Mouse (Mus musculus): ENCODE measurements around the gene Tm9sf4. TPM values are rescaled to one million over a fixed set of nuclear protein-coding genes. Genes with fewer than 3 reads are reported as not detected.

Tm9sf4 gene
- polyA plus RNA-seq, 1 experiment = 78.6 TPM

DNA sequence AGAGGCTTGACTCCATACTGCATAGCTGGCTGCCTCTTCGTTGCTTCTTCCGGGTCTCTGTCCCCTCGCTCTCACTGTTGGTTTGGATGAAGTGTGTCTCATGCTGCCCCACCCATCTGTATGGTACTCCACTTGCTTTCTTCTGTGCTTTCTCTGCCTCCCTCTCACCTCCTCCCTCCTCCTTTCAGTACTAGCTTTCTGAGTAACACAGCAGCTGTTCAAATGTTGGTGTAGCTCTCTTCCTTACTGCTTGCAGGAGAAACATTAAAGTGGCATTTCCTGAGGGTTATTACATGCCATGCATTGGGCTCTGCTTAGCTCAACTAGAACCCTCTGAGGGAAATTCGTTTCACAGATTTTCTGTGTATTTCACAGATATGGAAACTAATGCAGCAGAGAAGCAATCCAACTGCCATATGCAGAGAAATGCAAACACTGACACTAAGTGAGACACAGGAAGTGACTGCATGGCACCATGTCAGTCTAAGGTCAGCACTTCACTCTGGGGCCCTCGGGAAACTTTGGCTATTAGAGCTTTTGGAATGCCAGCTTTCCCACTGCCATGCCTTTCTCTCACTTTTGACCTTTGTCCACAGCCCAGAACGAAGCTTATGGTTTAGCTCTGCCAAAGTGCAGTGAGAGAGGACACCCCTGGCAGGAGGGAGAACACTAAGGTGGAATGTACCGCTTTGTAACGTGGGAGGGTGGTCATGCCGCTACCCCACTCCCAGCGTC, 18.2 kb downstream of the Tm9sf4 start:
- no peak overlapping the region for H3K27ac ChIP-seq (ENCODE audit: insufficient read depth, low read length)
- 75% methylated on average over 10 of the region's 10 CpGs for WGBS
- H3K27me3 ChIP-seq (ENCODE audit: control insufficient read depth, insufficient read depth, low read length) = no peaks in the 10 kb centered on the region
- H3K4me3 ChIP-seq (replicated peaks; ENCODE audit: insufficient read depth, low read depth, low read length) = no peak overlapping the region
- no peaks in the 10 kb centered on the region; the same call in 1 of the 2 replicates for H3K4me1 ChIP-seq (ENCODE audit: control insufficient read depth, insufficient read depth, low read length)
- TF ChIP-seq POLR2A (IDR thresholded peaks at IDR 0.05; ENCODE audit: borderline replicate concordance, insufficient read depth, low read length) = no peak
- TF ChIP-seq CTCF (IDR thresholded peaks at IDR 0.05; ENCODE audit: borderline replicate concordance, insufficient read depth, low read depth, low read length) = no peak
- DNase-seq = no peak

DNA sequence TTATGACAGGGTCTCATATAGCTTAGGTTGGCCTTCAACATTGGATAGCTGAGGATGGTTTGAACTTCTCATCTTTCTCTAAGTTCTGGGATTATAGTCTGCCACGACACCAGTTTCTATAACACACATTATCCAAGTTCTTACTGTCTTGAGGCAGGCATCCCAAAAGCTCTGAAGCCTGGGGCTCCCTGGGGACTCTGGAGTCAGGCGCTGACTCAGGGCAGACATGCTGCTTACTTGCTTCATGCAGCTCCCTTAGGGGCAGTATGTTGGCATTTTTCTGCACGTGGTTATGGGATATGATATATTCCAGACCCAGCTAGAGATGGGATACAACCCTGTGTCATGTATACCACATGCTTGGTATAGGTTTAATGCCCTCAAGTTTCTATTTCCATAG, 18.9 kb downstream of the Tm9sf4 start:
- Histone ChIP-seq H3K4me3 (replicated peaks; ENCODE audit: insufficient read depth, low read depth, low read length) (no peak overlapping the region), H3K4me1 (ENCODE audit: control insufficient read depth, insufficient read depth, low read length) (no peaks in the 10 kb centered on the region; the same call in 1 of the 2 replicates)
- WGBS = 66% methylated on average over 3 of the region's 3 CpGs

GRCm38 (mm10) chr2:153186176-153186591, 25.1 kb downstream of the Tm9sf4 start:
- 7% methylated on average over 2 of the region's 2 CpGs for WGBS

More for the DNA sequence above, 18.9 kb downstream of the Tm9sf4 start:
- no peak for DNase-seq
- TF ChIP-seq CTCF (IDR thresholded peaks at IDR 0.05; ENCODE audit: borderline replicate concordance, insufficient read depth, low read depth, low read length) = no peak
- TF ChIP-seq POLR2A (IDR thresholded peaks at IDR 0.05; ENCODE audit: borderline replicate concordance, insufficient read depth, low read length) = no peak
- Histone ChIP-seq H3K27ac (ENCODE audit: insufficient read depth, low read length) (no peak overlapping the region), H3K27me3 (ENCODE audit: control insufficient read depth, insufficient read depth, low read length) (no peaks in the 10 kb centered on the region)

DNA sequence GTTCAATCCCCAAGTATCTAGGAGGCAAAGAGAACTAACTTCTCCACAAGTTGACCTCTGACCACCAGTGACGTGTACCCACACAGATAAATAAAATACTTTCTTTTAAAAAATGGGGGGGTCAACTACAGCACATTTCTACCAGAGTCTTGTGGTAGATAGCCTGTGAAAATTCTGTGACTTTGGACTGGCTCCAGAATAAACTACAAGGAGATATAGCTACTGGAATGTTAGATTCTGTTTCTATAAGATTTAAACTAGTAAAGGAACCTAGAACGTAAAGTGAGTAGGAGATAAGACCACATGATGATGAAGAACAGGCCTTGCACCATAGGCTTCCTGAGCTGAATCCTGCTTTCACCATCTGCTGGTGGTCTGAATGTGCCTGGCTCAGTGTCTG, 26.7 kb downstream of the Tm9sf4 start:
- no peak for TF ChIP-seq CTCF (IDR thresholded peaks at IDR 0.05; ENCODE audit: borderline replicate concordance, insufficient read depth, low read depth, low read length)
- TF ChIP-seq POLR2A (IDR thresholded peaks at IDR 0.05; ENCODE audit: borderline replicate concordance, insufficient read depth, low read length) = no peak
- Histone ChIP-seq H3K27ac (ENCODE audit: insufficient read depth, low read length) (no peak overlapping the region), H3K4me1 (ENCODE audit: control insufficient read depth, insufficient read depth, low read length) (no peaks in the 10 kb centered on the region), H3K27me3 (ENCODE audit: control insufficient read depth, insufficient read depth, low read length) (no peaks in the 10 kb centered on the region), H3K4me3 (replicated peaks; ENCODE audit: insufficient read depth, low read depth, low read length) (no peak overlapping the region)
- no peak for DNase-seq
- WGBS = 92% methylated on average over 2 of the region's 2 CpGs

More at GRCm38 (mm10) chr2:153186176-153186591, 25.1 kb downstream of the Tm9sf4 start:
- no peak overlapping the region for H3K27ac ChIP-seq (ENCODE audit: insufficient read depth, low read length)
- H3K27me3 ChIP-seq (ENCODE audit: control insufficient read depth, insufficient read depth, low read length) = no peaks in the 10 kb centered on the region
- TF ChIP-seq POLR2A (IDR thresholded peaks at IDR 0.05; ENCODE audit: borderline replicate concordance, insufficient read depth, low read length) (no peak), CTCF (IDR thresholded peaks at IDR 0.05; ENCODE audit: borderline replicate concordance, insufficient read depth, low read depth, low read length) (no peak)
- DNase-seq = no peak
- no peaks in the 10 kb centered on the region for H3K4me1 ChIP-seq (ENCODE audit: control insufficient read depth, insufficient read depth, low read length)
- no peak overlapping the region for H3K4me3 ChIP-seq (replicated peaks; ENCODE audit: insufficient read depth, low read depth, low read length)

DNA sequence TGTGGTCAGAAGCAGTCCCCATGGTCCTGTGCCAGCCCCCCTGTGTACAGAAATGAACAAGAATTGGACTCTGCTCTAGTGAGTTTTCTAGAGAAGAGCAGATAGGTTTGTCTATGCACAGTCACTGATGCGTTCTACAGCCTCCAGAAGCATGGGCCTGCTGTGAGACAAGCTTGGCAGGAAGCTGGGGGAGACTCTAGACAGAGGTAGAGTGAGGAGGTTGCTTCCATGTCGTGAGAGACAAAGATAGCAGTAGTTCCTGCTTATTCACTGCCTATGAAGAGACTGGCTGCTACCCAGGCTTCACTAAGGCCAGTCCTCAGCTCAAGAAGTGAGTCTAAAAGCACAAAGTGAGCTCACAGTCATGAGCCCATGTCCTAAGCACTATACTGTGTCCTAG, 30.1 kb downstream of the Tm9sf4 start:
- H3K27ac ChIP-seq (ENCODE audit: insufficient read depth, low read length) = no peak overlapping the region

DNA sequence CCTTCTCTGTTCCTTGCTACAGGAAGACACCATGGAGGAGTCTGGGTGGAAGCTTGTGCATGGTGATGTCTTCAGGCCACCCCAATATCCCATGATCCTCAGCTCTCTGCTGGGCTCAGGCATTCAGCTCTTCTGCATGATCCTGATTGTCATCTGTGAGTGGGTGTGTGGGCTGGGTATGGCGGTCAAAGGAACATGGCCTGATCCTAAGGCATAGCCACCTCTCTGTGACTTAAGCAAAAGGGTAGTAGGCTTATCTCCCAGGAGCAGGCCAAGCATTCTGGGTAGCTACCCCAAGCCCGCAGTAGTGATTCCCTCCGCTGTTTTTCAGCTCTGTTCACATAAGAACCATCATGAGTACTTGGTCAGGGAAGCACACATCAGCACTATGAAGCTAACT, 33.2 kb downstream of the Tm9sf4 start:
- Histone ChIP-seq H3K4me3 (replicated peaks; ENCODE audit: insufficient read depth, low read depth, low read length) (no peak overlapping the region), H3K27ac (ENCODE audit: insufficient read depth, low read length) (no peak overlapping the region), H3K27me3 (ENCODE audit: control insufficient read depth, insufficient read depth, low read length) (no peaks in the 10 kb centered on the region), H3K4me1 (ENCODE audit: control insufficient read depth, insufficient read depth, low read length) (no peaks in the 10 kb centered on the region)
- DNase-seq = no peak
- WGBS = 96% methylated on average over 3 of the region's 3 CpGs
- TF ChIP-seq POLR2A (IDR thresholded peaks at IDR 0.05; ENCODE audit: borderline replicate concordance, insufficient read depth, low read length) (no peak), CTCF (IDR thresholded peaks at IDR 0.05; ENCODE audit: borderline replicate concordance, insufficient read depth, low read depth, low read length) (no peak)

More for the DNA sequence above, 30.1 kb downstream of the Tm9sf4 start:
- no peak for DNase-seq
- no peak for TF ChIP-seq POLR2A (IDR thresholded peaks at IDR 0.05; ENCODE audit: borderline replicate concordance, insufficient read depth, low read length)
- Histone ChIP-seq H3K27me3 (ENCODE audit: control insufficient read depth, insufficient read depth, low read length) (no peaks in the 10 kb centered on the region), H3K4me1 (ENCODE audit: control insufficient read depth, insufficient read depth, low read length) (no peaks in the 10 kb centered on the region), H3K4me3 (replicated peaks; ENCODE audit: insufficient read depth, low read depth, low read length) (no peak overlapping the region)
- WGBS = 73% methylated on average over 2 of the region's 2 CpGs

DNA sequence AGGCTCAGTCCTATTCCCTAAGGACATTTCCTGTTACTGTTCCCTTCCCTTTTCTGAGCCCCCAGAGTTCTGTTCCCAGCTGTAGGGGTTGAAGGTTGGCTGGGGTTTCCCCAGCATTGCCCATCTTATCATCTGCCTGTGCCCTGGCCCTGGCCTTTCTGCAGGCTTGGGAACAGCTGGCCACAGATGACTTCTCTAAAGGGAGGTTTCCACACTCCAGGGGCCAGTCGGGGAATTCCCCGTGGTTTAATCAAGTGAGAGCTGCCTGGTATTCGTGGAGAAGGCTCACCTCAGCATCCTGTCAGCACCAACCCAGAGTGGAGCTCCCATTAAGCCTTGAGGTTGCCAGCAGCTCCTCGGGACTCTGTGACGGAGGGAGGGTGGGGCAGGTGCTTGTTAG, 37.4 kb downstream of the Tm9sf4 start:
- Histone ChIP-seq H3K4me1 (ENCODE audit: control insufficient read depth, insufficient read depth, low read length) (no peaks in the 10 kb centered on the region), H3K4me3 (replicated peaks; ENCODE audit: insufficient read depth, low read depth, low read length) (no peak overlapping the region), H3K27me3 (ENCODE audit: control insufficient read depth, insufficient read depth, low read length) (no peaks in the 10 kb centered on the region), H3K27ac (ENCODE audit: insufficient read depth, low read length) (no peak overlapping the region)
- WGBS = 83% methylated on average over 5 of the region's 5 CpGs
- no peak for TF ChIP-seq CTCF (IDR thresholded peaks at IDR 0.05; ENCODE audit: borderline replicate concordance, insufficient read depth, low read depth, low read length)
- no peak for TF ChIP-seq POLR2A (IDR thresholded peaks at IDR 0.05; ENCODE audit: borderline replicate concordance, insufficient read depth, low read length)
- DNase-seq = no peak

GRCm38 (mm10) chr2:153199114-153199513, 38.0 kb downstream of the Tm9sf4 start:
- 92% methylated on average over 2 of the region's 2 CpGs for WGBS
- H3K27ac ChIP-seq (ENCODE audit: insufficient read depth, low read length) = no peak overlapping the region

More at GRCm38 (mm10) chr2:153199114-153199513, 38.0 kb downstream of the Tm9sf4 start:
- H3K4me1 ChIP-seq (ENCODE audit: control insufficient read depth, insufficient read depth, low read length) = no peaks in the 10 kb centered on the region
- H3K4me3 ChIP-seq (replicated peaks; ENCODE audit: insufficient read depth, low read depth, low read length) = no peak overlapping the region
- DNase-seq = no peak
- no peaks in the 10 kb centered on the region for H3K27me3 ChIP-seq (ENCODE audit: control insufficient read depth, insufficient read depth, low read length)
- TF ChIP-seq CTCF (IDR thresholded peaks at IDR 0.05; ENCODE audit: borderline replicate concordance, insufficient read depth, low read depth, low read length) (no peak), POLR2A (IDR thresholded peaks at IDR 0.05; ENCODE audit: borderline replicate concordance, insufficient read depth, low read length) (no peak)

Data from cerebellum, adult 2 months (tissue).